Mouse (Mus musculus): ENCODE data around the gene S100a7a.

DNA sequence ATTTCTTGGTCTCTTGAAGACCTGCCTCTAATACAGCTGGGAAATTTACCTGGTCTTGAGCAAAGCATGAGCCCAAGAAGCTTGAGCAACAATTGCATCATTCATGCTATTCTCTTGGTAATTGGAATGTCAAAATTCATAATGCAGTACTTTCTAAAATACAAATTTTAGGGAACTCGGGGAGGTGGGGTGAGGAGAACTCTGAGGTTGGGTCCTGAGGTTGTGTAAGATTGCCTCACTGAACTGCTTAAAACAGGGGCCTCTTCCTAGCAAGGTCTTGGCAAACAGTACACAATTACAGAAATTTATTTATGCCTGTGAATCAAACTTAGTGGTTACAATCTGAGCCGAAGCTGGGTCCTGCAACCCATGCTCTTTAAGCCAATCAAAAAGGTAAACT, 33.0 kb downstream of the S100a7a start:
- TF ChIP-seq MYOG (IDR thresholded peaks at IDR 0.05; ENCODE audit: control insufficient read depth, extremely low read depth, insufficient read length) (no peak), CTCF (IDR thresholded peaks at IDR 0.05; ENCODE audit: control insufficient read depth, insufficient read depth, insufficient read length) (no peak), USF1 (IDR thresholded peaks at IDR 0.05; ENCODE audit: low read depth) (no peak), MAX (IDR thresholded peaks at IDR 0.05) (no peak)
